Mouse (Mus musculus) left cerebral cortex, adult 2 months (tissue): Measurements from ENCODE around the gene Mdh1b. TPM values are rescaled to one million over a fixed set of nuclear protein-coding genes. Genes with fewer than 3 reads are reported as not detected.

Experiments
- DNase-seq, 2 experiments: peaks; one replicate each; pipeline ENCODE4 v3.0.0; 2021 to 2022; ENCODE audit warnings: low spot score in 2 of 2, mixed read lengths in 1 of 2; ENCODE audit errors: extremely low spot score in 1 of 2
- H3K27ac ChIP-seq: fragments of 200-600 bp; 2 replicates; pipeline ENCODE4 v1.8.1; 2022
- H3K4me3 ChIP-seq: fragments of 200-600 bp; 2 replicates; pipeline ENCODE4 v1.8.1; 2022
- CTCF ChIP-seq: fragments of 200-600 bp; IDR thresholded peaks from 2 replicates; pipeline ENCODE4 v1.8.1; 2022; ENCODE audit warnings: antibody characterized with exemption, mild to moderate bottlenecking, moderate library complexity
- intact Hi-C: fragments of 180-260 bp; cut with DNase I; formaldehyde crosslinking; loops from one replicate; pipeline ENCODE4 v1.15.1; 2025
- long read RNA-seq, 2 experiments: library from polyadenylated mRNA; stranded (forward); transcript quantifications; one replicate each; pipeline ENCODE4 v2.0.0; 2021; ENCODE audit warnings: borderline mapping rate in 2 of 2
- total RNA-seq, 2 experiments: library from RNA; stranded (reverse); gene quantifications; 2 replicates each; pipeline ENCODE4 v1.2.3; 2021

Mdh1b gene
- total RNA-seq = 1 to 10 TPM in 1 of 2 experiments, under 1 TPM in 1; 0.79 to 1.1 TPM
- long read RNA-seq, experiment 1, partial matches to known transcripts = 0 of 1 reads
- long read RNA-seq, experiment 1, other reads (novel, unspliced or antisense) = 1 of 1 reads
- long read RNA-seq, experiment 2 = 0 reads

DNA sequence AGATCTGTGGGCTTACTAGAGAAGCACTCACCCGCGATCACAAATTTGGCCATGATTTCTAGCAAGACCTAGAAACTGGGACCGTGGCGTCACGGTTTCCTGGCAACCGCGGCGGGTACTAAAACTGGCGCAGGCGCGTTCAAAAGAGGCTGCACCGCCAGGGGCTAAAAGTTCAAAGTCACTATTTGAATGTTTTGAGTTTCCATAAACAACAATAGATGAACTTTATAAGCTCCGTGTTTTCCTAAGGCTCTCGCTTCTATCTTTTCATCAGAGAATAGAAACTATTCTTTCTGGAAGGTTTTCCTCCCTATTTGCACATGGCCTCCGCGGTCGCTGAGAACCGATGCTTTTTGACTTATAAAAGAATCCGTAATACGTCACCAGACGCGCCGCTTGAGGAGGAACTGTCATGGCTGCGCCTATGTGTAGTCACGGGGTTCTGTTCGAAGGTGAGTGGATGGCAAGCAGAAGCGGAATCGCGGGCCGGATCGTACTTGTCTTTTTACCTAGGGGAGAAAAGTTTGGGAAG, at the start of gene Mdh1b, which contains the start of gene Fastkd2:
Gene Mdh1b (minus strand): TSS at position 79 of the 532 bp plus-strand sequence.
Gene Fastkd2 (plus strand): TSS at position 375 of the 532 bp plus-strand sequence.
- DNase-seq = peak; percentile 89 to 91
- intact Hi-C loops = loop anchor here (2.0 to 10.0 kb wide), 2 partner anchors 62 to 974 kb away; no protein-coding TSS in a partner anchor

DNA sequence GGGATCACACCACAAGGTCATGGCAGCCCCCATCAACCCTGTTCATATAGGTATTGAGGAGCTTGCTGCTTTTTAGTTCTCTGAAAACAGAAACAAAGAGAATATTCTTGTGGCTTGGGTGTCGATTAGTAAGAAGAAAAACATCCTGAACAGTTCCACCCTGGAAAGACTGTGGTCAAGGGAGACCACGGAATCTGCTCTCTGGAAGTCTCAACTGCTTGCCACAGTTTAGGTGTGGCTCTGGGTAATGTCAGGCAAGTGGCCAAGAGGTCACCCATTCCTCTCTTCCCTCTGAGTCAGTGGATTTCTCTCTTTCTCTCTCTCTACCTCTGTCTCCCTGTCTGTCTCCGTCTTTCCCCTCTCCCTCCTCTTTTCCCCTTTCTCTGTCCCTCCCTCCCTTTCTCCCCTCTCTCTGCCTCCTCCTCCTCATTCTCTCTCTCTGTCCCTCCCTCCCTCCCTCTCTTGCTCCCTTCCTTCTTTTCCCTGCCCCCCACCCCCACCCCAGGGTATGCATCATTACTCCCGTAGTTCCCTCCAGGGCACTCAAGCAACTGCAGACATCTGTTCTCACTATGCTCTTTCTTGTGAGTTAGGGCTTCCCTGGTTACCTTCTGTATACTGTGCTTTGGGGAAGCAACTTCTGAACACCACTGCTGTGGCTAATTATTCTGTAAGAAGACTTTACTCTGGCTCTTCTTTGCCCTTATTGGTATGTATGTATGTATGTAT, 46.9 kb upstream of the Mdh1b start:
- no peak overlapping the region for H3K4me3 ChIP-seq
- no peak for TF ChIP-seq CTCF
- intact Hi-C loops = no loop called here
- no peak for DNase-seq
- no peak overlapping the region for H3K27ac ChIP-seq

More for the DNA sequence above, at the start of gene Mdh1b, which contains the start of gene Fastkd2:
- H3K4me3 ChIP-seq = peak within 1 kb of the TSS; percentile 68
- peak; percentile 32 for TF ChIP-seq CTCF
- H3K27ac ChIP-seq = peak within 1 kb of the TSS; percentile 82

DNA sequence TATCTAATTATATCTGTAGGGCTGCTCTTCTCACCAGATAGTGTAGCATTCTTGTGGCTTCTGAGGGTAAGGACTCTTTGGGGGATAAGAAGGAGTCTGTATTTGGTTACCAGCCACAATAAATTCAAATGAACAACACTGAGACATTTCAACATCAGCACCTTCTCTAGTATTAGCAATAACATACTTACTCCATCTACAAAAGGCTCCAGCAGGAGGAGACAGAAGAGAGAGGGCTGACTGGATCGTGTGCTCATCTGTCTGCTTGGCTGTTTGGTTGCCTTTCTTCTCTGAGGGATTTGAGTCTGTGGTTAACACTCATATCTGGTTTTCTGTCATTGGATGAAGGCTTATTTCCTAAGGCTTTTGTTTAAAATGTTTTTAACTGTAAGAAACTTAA, 46.3 kb upstream of the Mdh1b start:
- intact Hi-C loops = no loop called here

DNA sequence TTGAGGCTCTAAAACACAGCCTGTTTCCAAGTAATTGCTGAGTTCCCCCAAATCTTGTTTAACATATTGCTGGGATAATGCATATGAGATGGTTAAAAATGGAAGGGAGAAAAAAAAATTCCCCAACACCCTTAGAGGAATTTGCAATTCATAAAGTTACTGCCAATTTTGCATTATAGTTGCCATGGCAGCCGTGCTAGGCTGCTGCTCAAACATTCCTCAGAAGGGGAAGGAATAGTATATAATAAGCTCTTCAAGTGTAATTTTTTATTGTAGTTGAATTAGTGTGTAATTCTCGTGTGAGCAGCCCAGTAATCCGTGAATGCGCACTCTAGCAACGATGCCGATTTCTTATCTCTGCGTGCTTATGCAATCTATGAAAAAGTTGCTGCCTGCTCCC, 40.2 kb upstream of the Mdh1b start:
- Histone ChIP-seq H3K27ac (peak overlapping the region; percentile 74), H3K4me3 (no peak overlapping the region)
- intact Hi-C loops = no loop called here
- peak; percentile 16 to 22 for DNase-seq
- TF ChIP-seq CTCF = no peak

More for the DNA sequence above, 46.3 kb upstream of the Mdh1b start:
- TF ChIP-seq CTCF = peak; percentile 2; the same call in 1 of the 2 replicates
- Histone ChIP-seq H3K27ac (no peak overlapping the region), H3K4me3 (no peak overlapping the region)
- DNase-seq = no peak

DNA sequence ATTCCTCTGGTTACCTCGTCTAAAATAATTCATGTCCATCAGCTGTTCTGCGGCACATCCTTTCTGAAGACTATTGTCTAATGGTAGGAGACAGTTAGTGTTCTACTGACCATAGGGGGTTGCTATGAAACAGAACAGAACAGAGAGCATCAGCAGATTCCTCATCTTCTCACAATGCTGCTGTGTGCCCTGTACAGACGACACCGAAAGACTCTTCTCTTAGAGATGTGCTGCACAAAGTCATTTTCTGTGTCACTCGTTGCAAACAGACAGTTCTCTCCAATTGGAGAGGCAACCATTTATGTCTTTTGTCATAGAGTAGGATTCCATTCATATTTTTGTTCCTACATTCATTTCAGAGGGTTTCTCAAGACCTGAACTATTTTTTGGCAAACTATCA, 39.0 kb upstream of the Mdh1b start, which contains the start of gene 4933402D24Rik:
Gene 4933402D24Rik (minus strand): TSS at position 101 of the 400 bp plus-strand sequence.
- H3K4me3 ChIP-seq = no peak within 1 kb of the TSS
- intact Hi-C loops = loop anchor here (5.0 to 10.0 kb wide), 6 partner anchors 166 to 946 kb away; partner anchors contain the start of gene Creb1
- H3K27ac ChIP-seq = peak within 1 kb of the TSS; percentile 74
- TF ChIP-seq CTCF = no peak
- DNase-seq = no peak

DNA sequence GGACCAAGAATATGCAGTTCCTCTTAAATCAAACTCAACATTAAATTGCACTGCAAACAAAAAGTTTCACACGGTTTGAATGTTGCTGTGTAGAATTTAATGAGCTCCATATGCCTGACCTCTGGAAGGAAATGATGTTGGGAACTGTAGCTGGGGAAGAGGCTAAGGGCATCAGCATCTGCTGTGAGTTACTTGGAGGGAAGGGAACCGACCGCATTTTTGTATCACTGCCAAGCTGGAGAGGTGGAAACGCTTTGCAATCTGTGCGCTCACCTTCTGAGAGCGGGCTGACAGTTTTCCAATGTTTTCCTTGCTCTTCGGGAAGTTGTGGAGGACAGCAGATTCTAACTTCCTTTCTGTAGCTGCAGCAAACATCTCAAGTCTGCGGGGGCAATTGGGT, 38.0 kb upstream of the Mdh1b start:
- peak in 1 of 2 experiments; percentile 14 for DNase-seq
- Histone ChIP-seq H3K27ac (no peak overlapping the region), H3K4me3 (no peak overlapping the region)
- no peak for TF ChIP-seq CTCF
- intact Hi-C loops = loop anchor here (5.0 to 10.0 kb wide), 6 partner anchors 167 to 947 kb away; partner anchors contain the start of gene Creb1

DNA sequence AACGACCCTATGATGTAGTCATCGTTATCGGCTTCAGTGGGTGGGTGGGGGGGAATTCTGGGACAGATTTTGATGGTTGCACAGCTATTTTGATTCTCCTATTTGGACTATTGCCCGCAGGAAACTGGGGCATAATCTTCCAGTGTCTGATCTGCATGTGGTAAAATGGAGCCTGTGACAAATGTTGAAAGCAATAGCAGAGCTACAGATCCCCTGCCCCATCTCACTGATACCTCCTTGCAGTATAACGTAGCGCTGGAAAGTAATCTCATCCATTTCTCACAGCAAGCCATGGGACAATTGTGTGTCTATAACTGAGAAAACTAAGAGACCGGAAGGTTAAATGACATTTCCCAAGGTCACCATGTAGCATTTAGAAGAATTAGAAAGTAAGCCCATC, 34.3 kb upstream of the Mdh1b start:
- Histone ChIP-seq H3K4me3 (no peak overlapping the region), H3K27ac (peak overlapping the region; percentile 58; the same call in 1 of the 2 replicates)
- intact Hi-C loops = loop anchor here (5.0 to 10.0 kb wide), 7 partner anchors 97 to 950 kb away; partner anchors contain the start of gene Creb1
- no peak for TF ChIP-seq CTCF
- no peak for DNase-seq

DNA sequence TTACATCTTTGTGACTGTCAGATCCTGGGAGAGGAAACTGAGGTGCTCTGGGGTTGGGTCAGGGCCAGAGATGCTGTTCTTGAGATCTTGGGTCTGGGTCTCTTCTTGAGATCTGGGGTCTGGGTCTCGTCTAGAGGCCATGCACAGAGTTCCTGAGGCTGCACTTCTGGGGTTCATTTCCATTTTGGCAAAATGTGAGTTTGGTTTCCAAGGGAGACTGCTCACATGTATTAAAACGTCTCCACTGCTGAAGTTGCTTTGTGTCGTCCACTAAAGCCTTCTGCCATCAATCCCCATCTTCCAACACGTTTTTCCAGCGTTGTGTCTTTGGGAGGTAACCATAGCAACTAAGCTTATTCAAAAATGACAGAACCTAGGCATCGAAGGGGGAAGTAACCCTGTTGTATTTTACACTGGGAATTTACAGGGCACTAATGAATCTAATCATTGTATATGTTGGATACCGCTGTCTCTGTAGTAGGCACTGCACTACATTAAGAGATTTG, 33.8 kb upstream of the Mdh1b start:
- DNase-seq = peak in 1 of 2 experiments; percentile 12
- no peak for TF ChIP-seq CTCF
- Histone ChIP-seq H3K4me3 (no peak overlapping the region), H3K27ac (peak overlapping the region; percentile 58; the same call in 1 of the 2 replicates)
- intact Hi-C loops = loop anchor here (1.0 to 10.0 kb wide), 9 partner anchors 97 to 951 kb away; partner anchors contain the start of genes Creb1 and Klf7

DNA sequence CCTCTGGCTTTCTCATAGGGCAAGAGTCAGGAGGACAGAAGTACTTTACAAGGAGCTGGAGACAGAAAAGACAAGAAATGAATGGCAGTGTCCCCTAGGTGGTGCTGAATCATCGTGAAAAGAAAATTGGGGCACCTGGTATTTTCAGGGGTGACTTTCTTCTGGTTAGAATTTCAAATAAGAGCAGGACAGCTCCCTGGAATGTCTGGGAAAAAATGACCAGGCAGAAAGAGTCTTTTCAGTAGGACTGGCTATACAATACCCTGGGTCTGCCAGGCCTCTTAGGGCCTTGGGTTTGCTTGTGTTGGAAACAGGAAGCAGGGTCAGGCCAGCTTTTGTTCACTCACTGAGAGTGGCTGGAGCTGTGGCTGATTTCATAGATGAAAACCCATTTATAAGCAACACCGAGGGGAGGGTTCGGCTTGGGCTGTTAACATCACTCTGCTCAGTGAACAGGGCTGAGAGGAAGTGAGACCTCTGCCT, 33.1 kb upstream of the Mdh1b start:
- intact Hi-C loops = loop anchor here (1.0 to 10.0 kb wide), 9 partner anchors 96 to 952 kb away; partner anchors contain the start of genes Creb1 and Klf7
- no peak overlapping the region for H3K4me3 ChIP-seq
- peak overlapping the region; percentile 58; the same call in 1 of the 2 replicates for H3K27ac ChIP-seq
- peak; percentile 73 for TF ChIP-seq CTCF
- DNase-seq = peak; percentile 57 to 65

DNA sequence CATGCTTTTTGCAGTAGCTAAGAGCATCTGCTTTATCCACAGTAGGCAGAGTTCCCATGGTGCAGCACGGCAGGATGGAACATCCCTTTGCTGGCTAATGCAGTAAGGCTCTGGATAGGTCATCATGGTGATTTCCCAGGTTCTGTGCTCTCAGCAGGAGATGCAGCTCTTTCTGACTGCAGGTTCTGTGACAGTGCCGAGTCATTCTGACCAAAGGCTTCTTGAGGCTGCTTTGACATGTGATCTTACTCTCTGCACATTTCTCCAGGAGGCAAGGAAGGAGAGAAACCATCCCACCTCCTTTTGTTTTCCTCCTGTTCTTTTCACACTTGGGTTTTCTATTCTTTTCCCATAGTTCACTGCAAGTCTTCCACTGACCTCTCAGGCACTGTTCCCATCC, 25.9 kb upstream of the Mdh1b start:
- Histone ChIP-seq H3K4me3 (no peak overlapping the region), H3K27ac (no peak overlapping the region)
- DNase-seq = no peak
- no peak for TF ChIP-seq CTCF
- intact Hi-C loops = no loop called here

DNA sequence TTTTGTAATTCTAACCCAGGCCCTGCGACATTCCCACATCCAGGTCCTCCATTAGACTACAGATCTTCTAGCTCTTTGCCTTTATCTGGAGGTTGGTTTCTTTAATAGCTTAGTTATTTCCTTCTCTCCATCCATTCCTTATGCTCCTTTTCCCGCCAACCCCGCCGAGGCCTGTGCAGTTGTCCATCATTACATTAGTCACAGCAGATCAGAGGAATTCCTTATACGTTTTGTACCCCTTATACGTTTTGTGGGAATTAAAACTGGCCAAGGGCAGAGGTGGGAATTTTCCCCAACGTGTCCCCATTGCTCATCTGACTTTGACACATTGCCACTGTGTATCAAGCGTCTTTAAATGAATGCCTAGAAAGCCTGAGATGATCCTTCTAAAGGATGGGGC, 322 bp downstream of the Mdh1b start:
- no peak for TF ChIP-seq CTCF
- DNase-seq = no peak
- Histone ChIP-seq H3K4me3 (peak overlapping the region; percentile 68), H3K27ac (peak overlapping the region; percentile 82)
- intact Hi-C loops = loop anchor here (2.0 to 10.0 kb wide), 2 partner anchors 61 to 975 kb away; no protein-coding TSS in a partner anchor
